Mouse (Mus musculus): ENCODE results near the gene Duxf3.
"Not testable (repeated sequence)": the region's sequence is repeated elsewhere in the genome, so short reads cannot be mapped to it uniquely, and the experiment has no call there.

DNA sequence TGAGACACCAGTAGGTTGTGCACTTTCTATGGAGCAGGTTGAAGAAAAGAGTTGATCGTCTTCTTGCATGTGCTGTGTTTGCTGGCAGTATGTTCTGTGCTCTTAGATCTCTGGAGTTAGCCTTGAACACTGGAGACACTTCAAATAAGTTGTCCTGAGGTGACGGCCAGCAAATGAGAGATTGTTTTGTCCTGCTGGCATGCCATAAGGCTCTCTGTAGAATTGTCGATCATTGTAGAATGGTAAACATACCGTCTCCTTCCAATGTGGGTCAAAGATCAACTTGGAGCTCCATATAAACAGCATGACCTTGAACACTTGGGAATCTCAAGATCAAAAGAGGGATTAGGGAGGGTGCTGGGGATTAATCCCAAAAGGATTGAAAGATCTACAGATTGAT, 6.1 kb downstream of the Duxf3 start:
- not testable (repeated sequence) for TF ChIP-seq CTCF, POLR2A (IDR thresholded peaks at IDR 0.05; ENCODE audit: insufficient read depth, low read depth, low read length)
